Mouse (Mus musculus) left cerebral cortex, adult 6 months (tissue): ENCODE results near the gene Man2b1. TPM values are rescaled to one million over a fixed set of nuclear protein-coding genes. Genes with fewer than 3 reads are reported as not detected.

Source experiments
- long read RNA-seq, 2 experiments: library from polyadenylated mRNA; unstranded; transcript quantifications; one replicate each; pipeline ENCODE4 v2.0.0; 2019 to 2020
- polyA plus RNA-seq: library from polyadenylated mRNA; unstranded; fragments of <200 nt; fragmentation: Nextera tagmentation; gene quantifications from 2 replicates; pipeline ENCODE4 v1.2.3, GENCODE M21; 2021

The Man2b1 gene
- polyA plus RNA-seq: 13.9 and 19.1 TPM in 2 replicates
- long read RNA-seq, experiment 1, transcript Man2b1-201 (24 exons, 3,822 nt): major isoform, 91 of 153 reads
- long read RNA-seq, experiment 1, partial matches to known transcripts: 28 of 153 reads
- long read RNA-seq, experiment 1, other reads (novel, unspliced or antisense): 34 of 153 reads
- long read RNA-seq, experiment 2, transcript Man2b1-201 (24 exons, 3,822 nt): major isoform, 13 of 26 reads
- long read RNA-seq, experiment 2, partial matches to known transcripts: 7 of 26 reads
- long read RNA-seq, experiment 2, other reads (novel, unspliced or antisense): 6 of 26 reads

GRCm38 (mm10) chr8:85083108-85083813, at the start of gene Man2b1:
Gene Man2b1 (plus strand): TSS chr8:85083270.

GRCm38 (mm10) chr8:85036718-85037365, 46.2 kb upstream of the Man2b1 start, which contains the start of gene Tnpo2:
Gene Tnpo2 (plus strand): TSS chr8:85036915.

GRCm38 (mm10) chr8:85059879-85060616, 23.0 kb upstream of the Man2b1 start, which contains the start of gene Fbxw9:
Gene Fbxw9 (plus strand): TSS chr8:85060055.

GRCm38 (mm10) chr8:85067982-85068381, 15.1 kb upstream of the Man2b1 start, which contains the start of gene Gm5741:
Gene Gm5741 (minus strand): TSS chr8:85067982.

GRCm38 (mm10) chr8:85071514-85072281, 11.4 kb upstream of the Man2b1 start, which contains the start of gene Dhps:
Gene Dhps (plus strand): TSS chr8:85071757.

GRCm38 (mm10) chr8:85080532-85081215, 2.4 kb upstream of the Man2b1 start, which contains the start of gene Wdr83os:
Gene Wdr83os (plus strand): TSS chr8:85080740.

GRCm38 (mm10) chr8:85081216-85081555, 1.9 kb upstream of the Man2b1 start, which contains the start of gene Wdr83:
Gene Wdr83 (minus strand): TSS chr8:85081306.

GRCm38 (mm10) chr8:85122995-85123394, 39.9 kb downstream of the Man2b1 start, which contains the start of gene Zfp791:
Gene Zfp791 (minus strand): TSS chr8:85123095.

Other genes starting within 250 kb of the Man2b1 start
- 149 and 190 TPM in 2 replicates for gene Rad23a, start 242.6 kb upstream of the Man2b1 start, polyA plus RNA-seq
- gene Calr, start 236.3 kb upstream of the Man2b1 start, polyA plus RNA-seq: 138 and 151 TPM in 2 replicates
- gene Farsa, start 226.3 kb upstream of the Man2b1 start, polyA plus RNA-seq: 20.6 and 22.2 TPM in 2 replicates
- 7.5 and 8.4 TPM in 2 replicates for gene Syce2, start 211.2 kb upstream of the Man2b1 start, polyA plus RNA-seq
- gene Gcdh, start 189.3 kb upstream of the Man2b1 start, polyA plus RNA-seq: 19.7 and 26.0 TPM in 2 replicates
- gene Klf1, start 181.3 kb upstream of the Man2b1 start, polyA plus RNA-seq: 0.12 and 0.31 TPM in 2 replicates
- 4.7 and 4.8 TPM in 2 replicates for gene Dnase2a, start 174.7 kb upstream of the Man2b1 start, polyA plus RNA-seq
- gene Mast1, start 145.9 kb upstream of the Man2b1 start, polyA plus RNA-seq: 9.3 and 21.9 TPM in 2 replicates
- gene Rtbdn, start 136.3 kb upstream of the Man2b1 start, polyA plus RNA-seq: 0.22 and 0.26 TPM in 2 replicates
- not detected in 2 replicates for gene Gm49661, start 113.8 kb upstream of the Man2b1 start, polyA plus RNA-seq
- gene Prdx2, start 113.7 kb upstream of the Man2b1 start, polyA plus RNA-seq: 606 and 755 TPM in 2 replicates
- gene Rnaseh2a, start 113.5 kb upstream of the Man2b1 start, polyA plus RNA-seq: 49.5 and 54.5 TPM in 2 replicates
- 127 and 330 TPM in 2 replicates for gene Junb, start 104.6 kb upstream of the Man2b1 start, polyA plus RNA-seq
- gene Hook2, start 92.7 kb upstream of the Man2b1 start, polyA plus RNA-seq: 4.2 and 6.7 TPM in 2 replicates
- gene Best2, start 68.7 kb upstream of the Man2b1 start, polyA plus RNA-seq: not detected in 2 replicates
- 30.3 and 93.5 TPM in 2 replicates for gene Asna1, start 58.0 kb upstream of the Man2b1 start, polyA plus RNA-seq
- gene Trir, start 56.4 kb upstream of the Man2b1 start, polyA plus RNA-seq: 31.7 and 158 TPM in 2 replicates
- 25.2 and 34.4 TPM in 2 replicates for gene Tnpo2, start 46.4 kb upstream of the Man2b1 start, polyA plus RNA-seq
- 12.5 and 21.0 TPM in 2 replicates for gene Fbxw9, start 23.2 kb upstream of the Man2b1 start, polyA plus RNA-seq
- gene Gm5741, start 15.3 kb upstream of the Man2b1 start, polyA plus RNA-seq: not detected in 2 replicates
- gene Dhps, start 11.5 kb upstream of the Man2b1 start, polyA plus RNA-seq: 72.9 and 74.5 TPM in 2 replicates
- gene Wdr83os, start 2.5 kb upstream of the Man2b1 start, polyA plus RNA-seq: 114 and 122 TPM in 2 replicates
- 30.0 and 38.6 TPM in 2 replicates for gene Wdr83, start 2.0 kb upstream of the Man2b1 start, polyA plus RNA-seq
- gene Zfp791, start 39.8 kb downstream of the Man2b1 start, polyA plus RNA-seq: 1.3 and 1.7 TPM in 2 replicates
- not detected in 2 replicates for gene Cks1brt, start 68.7 kb downstream of the Man2b1 start, polyA plus RNA-seq
- not detected in 2 replicates for gene Olfr371, start 142.7 kb downstream of the Man2b1 start, polyA plus RNA-seq
- gene Orc6, start 216.4 kb downstream of the Man2b1 start, polyA plus RNA-seq: 44.4 and 46.6 TPM in 2 replicates
- gene Vps35, start 216.5 kb downstream of the Man2b1 start, polyA plus RNA-seq: 68.8 and 96.4 TPM in 2 replicates